1 mouse cellular context compared by ENCODE assay signal in the genomic region with DNA sequence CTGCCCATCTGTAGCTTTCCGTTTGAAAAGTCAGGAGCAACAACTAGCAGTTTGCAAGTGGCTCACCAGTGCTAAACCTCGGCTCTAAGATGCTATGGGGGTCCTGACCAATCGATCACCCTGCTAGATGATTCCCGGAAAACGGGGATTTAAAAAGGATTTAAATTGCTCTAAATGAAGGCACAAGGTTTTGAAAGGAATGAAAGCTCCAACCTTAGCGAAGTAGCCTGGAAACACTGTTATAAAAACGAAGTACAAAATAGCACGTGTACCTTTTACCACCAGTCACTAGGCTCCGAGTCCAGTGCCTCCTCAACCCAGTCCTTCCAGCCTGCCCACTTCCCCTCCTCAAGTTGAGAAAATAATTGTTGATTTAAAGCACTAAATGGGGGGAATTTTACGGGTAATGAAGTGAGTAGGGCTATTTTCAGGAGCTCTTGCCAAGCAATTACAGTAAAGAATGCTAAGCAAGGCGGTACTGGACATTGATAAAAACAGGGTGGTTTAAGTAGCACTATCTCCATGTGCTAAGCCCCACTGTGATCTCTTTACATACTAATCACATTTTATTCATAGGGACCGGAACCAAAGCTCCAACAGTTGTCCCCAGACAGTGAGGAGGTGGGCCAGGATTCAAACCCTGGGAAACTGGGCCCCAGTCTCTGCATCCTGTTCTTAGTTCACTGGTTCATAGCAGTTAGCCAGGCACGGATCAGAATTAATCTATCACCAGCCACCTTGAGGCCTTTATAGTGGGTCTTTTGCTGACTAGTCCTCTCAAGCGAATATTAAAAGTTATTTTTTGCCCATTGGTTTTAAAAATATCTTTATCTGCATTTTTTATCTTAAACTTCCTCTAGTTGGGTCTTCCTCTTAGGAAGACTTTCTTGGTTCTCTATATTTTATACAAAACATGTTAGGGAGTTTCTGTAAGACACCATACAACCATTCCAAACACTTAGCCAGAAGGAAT.
TF ChIP-seq lines count a peak whose summit lies in the region.

No protein-coding gene starts in this region.

TF ChIP-seq in MEL, 35 proteins besides CTCF, POLR2A, EP300 and RAD21 (continued from another document):
- no peak for TF ChIP-seq NELFE (IDR thresholded peaks at IDR 0.05; ENCODE audit: low read depth, low read length)
